Mouse (Mus musculus) cerebellum, adult 9-10 months (tissue): ENCODE measurements at regions not wholly inside any gene's neighbourhood (a gene's known extent, or its start where the extent isn't known, plus 50 kb on each side); places are given as distances from the start of the nearest gene placed in this dataset.
A peak's percentile ranks its signal among the peaks of the same experiment; 100 is the strongest.

ENCODE experiments used
- DNase-seq: peaks from one replicate; pipeline ENCODE4 v3.0.0; 2022

GRCm38 (mm10) chr5:47115882-47116281 is 867.1 kb upstream of the Slit2 start:
- no peak for DNase-seq

- no peak for DNase-seq
Measured at GRCm38 (mm10) chr5:47095703-47096102, 887.2 kb upstream of the Slit2 start.

- DNase-seq, result no peak
Measured at GRCm38 (mm10) chr5:47052942-47053341, 930.0 kb upstream of the Slit2 start.

GRCm38 (mm10) chr5:47036752-47037151 is 946.2 kb upstream of the Slit2 start:
- DNase-seq, result no peak

- DNase-seq, result no peak
Measured at GRCm38 (mm10) chr5:47034021-47034420, 948.9 kb upstream of the Slit2 start.

- DNase-seq, result peak; percentile 1
Measured at GRCm38 (mm10) chr5:47014351-47014750, 968.6 kb upstream of the Slit2 start.

GRCm38 (mm10) chr5:46992557-46992956 is 990.4 kb upstream of the Slit2 start:
- DNase-seq, result no peak

GRCm38 (mm10) chr5:46986519-46986918 is 996.4 kb upstream of the Slit2 start:
- no peak for DNase-seq

- DNase-seq, result no peak
Measured at GRCm38 (mm10) chr5:46980326-46980725, 1002.6 kb upstream of the Slit2 start.

- no peak for DNase-seq
Measured at GRCm38 (mm10) chr5:46968870-46969436, 1014.0 kb upstream of the Slit2 start.

- no peak for DNase-seq
Measured at GRCm38 (mm10) chr5:46960749-46961148, 1022.2 kb upstream of the Slit2 start.

- DNase-seq, result no peak
Measured at GRCm38 (mm10) chr5:46926324-46926723, 1056.6 kb upstream of the Slit2 start.

GRCm38 (mm10) chr5:46901909-46902308 is 1044.5 kb upstream of the Lcorl start:
- DNase-seq, result no peak

- DNase-seq, result no peak
Measured at GRCm38 (mm10) chr5:46894037-46894436, 1036.6 kb upstream of the Lcorl start.

GRCm38 (mm10) chr5:46883956-46884355 is 1026.5 kb upstream of the Lcorl start:
- no peak for DNase-seq

- no peak for DNase-seq
Measured at GRCm38 (mm10) chr5:46856837-46857236, 999.4 kb upstream of the Lcorl start.

- DNase-seq, result no peak
Measured at GRCm38 (mm10) chr5:46845175-46845574, 987.8 kb upstream of the Lcorl start.

GRCm38 (mm10) chr5:46836810-46837209 is 979.4 kb upstream of the Lcorl start:
- no peak for DNase-seq

GRCm38 (mm10) chr5:46830797-46831618 is 973.6 kb upstream of the Lcorl start:
- DNase-seq, result no peak

GRCm38 (mm10) chr5:46830114-46830513 is 972.7 kb upstream of the Lcorl start:
- DNase-seq, result no peak

GRCm38 (mm10) chr5:46826381-46826780 is 969.0 kb upstream of the Lcorl start:
- DNase-seq, result no peak

GRCm38 (mm10) chr5:46824934-46825333 is 967.5 kb upstream of the Lcorl start:
- no peak for DNase-seq

- DNase-seq, result no peak
Measured at GRCm38 (mm10) chr5:46795102-46795501, 937.7 kb upstream of the Lcorl start.

- DNase-seq, result no peak
Measured at GRCm38 (mm10) chr5:46794028-46794705, 936.8 kb upstream of the Lcorl start.
